In genomic region chr3:107559183-107559582, GRCm38 (mm10) we compare ENCODE assay signal across 8 mouse cellular contexts. TPM values are rescaled to one million over a fixed set of nuclear protein-coding genes. Genes with fewer than 3 reads are reported as not detected.
DNase-seq lines count a peak whose midpoint lies in the region; ATAC-seq and TF ChIP-seq lines count a peak whose summit lies in the region.

No protein-coding gene starts in this region.

- peak; percentile 57; the same call in 1 of the 2 replicates for ATAC-seq in erythroid progenitor cell, adult 5-6 weeks (replicated peaks; ENCODE audit: low FRiP score, poor library complexity, severe bottlenecking)
- peak; percentile 34; the same call in 1 of the 2 replicates for ATAC-seq in heart, embryonic 12.5 days (ENCODE audit: insufficient number of reproducible peaks, low FRiP score)
- ATAC-seq in kidney, embryonic 15.5 days (replicated peaks; ENCODE audit: low FRiP score), result peak; percentile 75
- peak; percentile 71 for ATAC-seq in liver, embryonic 11.5 days (replicated peaks; ENCODE audit: low FRiP score)

- peak; percentile 33 for TF ChIP-seq CTCF in E14TG2a.4 (conservative IDR thresholded peaks at IDR 0.05; ENCODE audit: low read length)

- peaks cover 3% of the 10 kb centered on the region; the same call in 1 of the 2 replicates for H3K4me1 ChIP-seq in E14TG2a.4 (replicated peaks; ENCODE audit: low read depth, low read length)
- peaks cover 30% of the 10 kb centered on the region for H3K4me1 ChIP-seq in heart, embryonic 12.5 days (replicated peaks)
- peaks cover 10% of the 10 kb centered on the region; the same call in 1 of the 2 replicates for H3K4me1 ChIP-seq in kidney, embryonic 15.5 days
- H3K4me1 ChIP-seq in liver, embryonic 11.5 days (replicated peaks; ENCODE audit: control insufficient read depth, insufficient read depth, low read length), result no peaks in the 10 kb centered on the region

- WGBS in heart, embryonic 12.5 days, result 4% methylated on average over 3 of the region's 3 CpGs
- WGBS in kidney, embryonic 15.5 days, result 10% methylated on average over 3 of the region's 3 CpGs
- 9% methylated on average over 3 of the region's 3 CpGs for WGBS in liver, embryonic 11.5 days

- DNase-seq in brain, adult 2 months (ENCODE audit: low read depth, low spot score), result peak; percentile 78
- DNase-seq in liver, embryonic 11.5 days (ENCODE audit: low spot score), result peak; percentile 59
- DNase-seq in neural tube, embryonic 10.5 days (ENCODE audit: extremely low spot score, low spot score), result peak; percentile 77
- DNase-seq in thymus, postnatal 25 days, result peak; percentile 14

- no peak overlapping the region for H3K4me2 ChIP-seq in heart, embryonic 12.5 days
- H3K4me2 ChIP-seq in kidney, embryonic 15.5 days, result no peak overlapping the region
- no peak overlapping the region for H3K4me2 ChIP-seq in liver, embryonic 11.5 days

- H3K9ac ChIP-seq in heart, embryonic 12.5 days, result no peak overlapping the region
- H3K9ac ChIP-seq in kidney, embryonic 15.5 days, result no peak overlapping the region
- no peak overlapping the region for H3K9ac ChIP-seq in liver, embryonic 11.5 days (ENCODE audit: low read depth, low read length)

- no peak overlapping the region for H3K27ac ChIP-seq in heart, embryonic 12.5 days (ENCODE audit: poor library complexity, severe bottlenecking)
- H3K27ac ChIP-seq in kidney, embryonic 15.5 days, result no peak overlapping the region
- no peak overlapping the region for H3K27ac ChIP-seq in liver, embryonic 11.5 days (ENCODE audit: low read depth, low read length)

- H3K27me3 ChIP-seq in E14TG2a.4 (ENCODE audit: insufficient read depth, low read length), result peaks cover 6% of the 10 kb centered on the region; the same call in 1 of the 2 replicates
- peaks cover 51% of the 10 kb centered on the region for H3K27me3 ChIP-seq in heart, embryonic 12.5 days (replicated peaks)
- peaks cover 88% of the 10 kb centered on the region for H3K27me3 ChIP-seq in kidney, embryonic 15.5 days
- H3K27me3 ChIP-seq in liver, embryonic 11.5 days (replicated peaks; ENCODE audit: control insufficient read depth, insufficient read depth, low read length), result no peaks in the 10 kb centered on the region

- no peaks in the 10 kb centered on the region for H3K36me3 ChIP-seq in E14TG2a.4 (ENCODE audit: insufficient read depth, low read length)
- H3K36me3 ChIP-seq in heart, embryonic 12.5 days, result no peaks in the 10 kb centered on the region
- H3K36me3 ChIP-seq in kidney, embryonic 15.5 days, result no peaks in the 10 kb centered on the region
- no peaks in the 10 kb centered on the region for H3K36me3 ChIP-seq in liver, embryonic 11.5 days (ENCODE audit: control insufficient read depth, insufficient read depth, low read length)

- H3K4me3 ChIP-seq in E14TG2a.4 (replicated peaks; ENCODE audit: low read length), result no peak overlapping the region
- no peak overlapping the region for H3K4me3 ChIP-seq in heart, embryonic 12.5 days
- no peak overlapping the region for H3K4me3 ChIP-seq in kidney, embryonic 15.5 days (replicated peaks)
- H3K4me3 ChIP-seq in liver, embryonic 11.5 days (ENCODE audit: low read depth, low read length), result no peak overlapping the region

- H3K9me3 ChIP-seq in E14TG2a.4 (ENCODE audit: low read length), result no peaks in the 10 kb centered on the region
- no peaks in the 10 kb centered on the region for H3K9me3 ChIP-seq in heart, embryonic 12.5 days (replicated peaks)
- no peaks in the 10 kb centered on the region for H3K9me3 ChIP-seq in kidney, embryonic 15.5 days (replicated peaks)
- no peaks in the 10 kb centered on the region for H3K9me3 ChIP-seq in liver, embryonic 11.5 days (ENCODE audit: control insufficient read depth, low read length)

RNA-seq across cellular contexts. Expression of gene Ubl4b, which starts 4.3 kb away (rescaled TPM):
- total RNA-seq in erythroid progenitor cell, adult 5-6 weeks (2015; ENCODE audit: low replicate concordance), result not detected in 2 replicates
- total RNA-seq in erythroid progenitor cell, adult 5-6 weeks (2017; ENCODE audit: low replicate concordance), result not detected in 2 replicates
- polyA plus RNA-seq in heart, embryonic 12.5 days (2016; fragmentation: Nextera tagmentation; extraction: Ambion mirVana), result not detected in 2 replicates
- polyA plus RNA-seq in kidney, embryonic 15.5 days (2015; fragmentation: Nextera tagmentation; extraction: Ambion mirVana), result not detected in 2 replicates
- polyA plus RNA-seq in liver, embryonic 11.5 days (2014; fragmentation: Nextera tagmentation; extraction: Ambion mirVana), result not detected in 2 replicates

RNA-seq across cellular contexts. Expression of gene Alx3, which starts 35.6 kb away (rescaled TPM):
- not detected in 2 replicates for total RNA-seq in erythroid progenitor cell, adult 5-6 weeks (2015; ENCODE audit: low replicate concordance)
- total RNA-seq in erythroid progenitor cell, adult 5-6 weeks (2017; ENCODE audit: low replicate concordance), result not detected in 2 replicates
- 0.49 and 1.4 TPM in 2 replicates for polyA plus RNA-seq in heart, embryonic 12.5 days (2016; fragmentation: Nextera tagmentation; extraction: Ambion mirVana)
- 0.10 and 0.19 TPM in 2 replicates for polyA plus RNA-seq in kidney, embryonic 15.5 days (2015; fragmentation: Nextera tagmentation; extraction: Ambion mirVana)
- 5.6 and 5.8 TPM in 2 replicates for polyA plus RNA-seq in liver, embryonic 11.5 days (2014; fragmentation: Nextera tagmentation; extraction: Ambion mirVana)

RNA-seq across cellular contexts. Expression of gene Slc6a17, which starts 41.4 kb away (rescaled TPM):
- total RNA-seq in erythroid progenitor cell, adult 5-6 weeks (2015; ENCODE audit: low replicate concordance), result not detected in 2 replicates
- not detected in 2 replicates for total RNA-seq in erythroid progenitor cell, adult 5-6 weeks (2017; ENCODE audit: low replicate concordance)
- polyA plus RNA-seq in heart, embryonic 12.5 days (2016; fragmentation: Nextera tagmentation; extraction: Ambion mirVana), result 3.9 and 4.6 TPM in 2 replicates
- 3.3 and 3.6 TPM in 2 replicates for polyA plus RNA-seq in kidney, embryonic 15.5 days (2015; fragmentation: Nextera tagmentation; extraction: Ambion mirVana)
- 0.91 and 2.0 TPM in 2 replicates for polyA plus RNA-seq in liver, embryonic 11.5 days (2014; fragmentation: Nextera tagmentation; extraction: Ambion mirVana)

Comparison
In these comparisons a context has a peak if more than half of its experiments do, and no peak if none do; other contexts are left out.
1. DNase-seq: peak in every context shown above with its lines; median percentile 78 in brain, adult 2 months; 77 in neural tube, embryonic 10.5 days; 59 in liver, embryonic 11.5 days; 14 in thymus, postnatal 25 days.